ENCODE assay signal across 23 mouse cellular contexts in genomic region chr5:91106248-91106647, GRCm38 (mm10). TPM values are rescaled to one million over a fixed set of nuclear protein-coding genes. Genes with fewer than 3 reads are reported as not detected.
DNase-seq lines count a peak whose midpoint lies in the region; ATAC-seq lines count a peak whose summit lies in the region.
"Had no signal": no experiment of that assay in that cellular context is flagged by ENCODE, and none has a peak within 500 bp of the region (broad histone marks: within the 10 kb centered on the region; RNA-seq: fewer than 3 reads in every experiment).

No protein-coding gene starts in this region.

- no peaks in the 10 kb centered on the region for H3K36me3 ChIP-seq in midbrain, embryonic 13.5 days
- no peaks in the 10 kb centered on the region for H3K36me3 ChIP-seq in embryonic facial prominence, embryonic 10.5 days (replicated peaks)
- H3K36me3 ChIP-seq: embryonic facial prominence, embryonic 12.5 days; forebrain, embryonic 15.5 days; G1E had no signal

- no peak overlapping the region for H3K4me2 ChIP-seq in midbrain, embryonic 13.5 days (replicated peaks)
- H3K4me2 ChIP-seq: embryonic facial prominence, embryonic 12.5 days; forebrain, embryonic 13.5 days; forebrain, embryonic 15.5 days had no signal

- no peak overlapping the region for H3K9ac ChIP-seq in midbrain, embryonic 13.5 days (replicated peaks)
- H3K9ac ChIP-seq: embryonic facial prominence, embryonic 12.5 days; forebrain, embryonic 13.5 days; forebrain, embryonic 15.5 days; forebrain, postnatal 0 days had no signal

- H3K4me3 ChIP-seq in midbrain, embryonic 13.5 days (replicated peaks): no peak overlapping the region
- H3K4me3 ChIP-seq in embryonic facial prominence, embryonic 10.5 days: no peak overlapping the region
- H3K4me3 ChIP-seq: embryonic facial prominence, embryonic 12.5 days; forebrain, embryonic 13.5 days; forebrain, embryonic 15.5 days had no signal

- no peak for DNase-seq in left cerebral cortex, adult 18-20 months (ENCODE audit: low spot score in 2 of 2)
- DNase-seq in embryonic facial prominence, embryonic 10.5 days (ENCODE audit: low spot score): no peak
- DNase-seq: adrenal gland, adult 2 months; adrenal gland, postnatal 10 days; adrenal gland, postnatal 25 days; cerebellum, adult 11 months; cerebellum, adult 18-20 months; cerebellum, adult 8-10 months; cerebellum, adult 9-11 months; cerebellum, postnatal 14 days; cerebellum, postnatal 36 days; embryo, embryonic 11 days; forebrain, postnatal 0 days had no signal

- peak; percentile 71 for ATAC-seq in CD4-positive, CD25-positive, alpha-beta regulatory T cell, adult 4 months
- ATAC-seq in activated CD4-positive, CD25-positive, alpha-beta regulatory T cell, adult 4 months: peak; percentile 52
- ATAC-seq in midbrain, embryonic 13.5 days: no peak
- ATAC-seq: forebrain, embryonic 13.5 days; forebrain, embryonic 15.5 days; forebrain, postnatal 0 days; Patski had no signal

- WGBS in midbrain, embryonic 13.5 days: 58% methylated on average over 5 of the region's 5 CpGs
- 87% methylated on average over 5 of the region's 5 CpGs for WGBS in embryonic facial prominence, embryonic 10.5 days

- H3K27me3 ChIP-seq in midbrain, embryonic 13.5 days: no peaks in the 10 kb centered on the region
- H3K27me3 ChIP-seq in embryonic facial prominence, embryonic 10.5 days (replicated peaks; ENCODE audit: low read depth, poor library complexity, severe bottlenecking): no peaks in the 10 kb centered on the region
- H3K27me3 ChIP-seq: embryonic facial prominence, embryonic 12.5 days; forebrain, embryonic 13.5 days; forebrain, embryonic 15.5 days; Patski had no signal

- no peaks in the 10 kb centered on the region for H3K4me1 ChIP-seq in midbrain, embryonic 13.5 days (replicated peaks)
- no peaks in the 10 kb centered on the region for H3K4me1 ChIP-seq in embryonic facial prominence, embryonic 10.5 days
- H3K4me1 ChIP-seq: embryonic facial prominence, embryonic 12.5 days; forebrain, embryonic 15.5 days had no signal

- H3K27ac ChIP-seq in midbrain, embryonic 13.5 days: no peak overlapping the region
- H3K27ac ChIP-seq in embryonic facial prominence, embryonic 10.5 days (replicated peaks): no peak overlapping the region
- H3K27ac ChIP-seq: embryonic facial prominence, embryonic 12.5 days; forebrain, embryonic 13.5 days; forebrain, embryonic 15.5 days had no signal

- no peaks in the 10 kb centered on the region for H3K9me3 ChIP-seq in midbrain, embryonic 13.5 days
- H3K9me3 ChIP-seq in embryonic facial prominence, embryonic 10.5 days: no peaks in the 10 kb centered on the region
- H3K9me3 ChIP-seq: embryonic facial prominence, embryonic 12.5 days; forebrain, embryonic 13.5 days; forebrain, embryonic 15.5 days; G1E had no signal

RNA-seq across cellular contexts. Expression of gene Ereg, which starts 31.8 kb away (rescaled TPM):
- polyA plus RNA-seq in CD4-positive, CD25-positive, alpha-beta regulatory T cell, adult 4 months (2017; shearing (Covaris generic)): not detected
- polyA plus RNA-seq in activated CD4-positive, CD25-positive, alpha-beta regulatory T cell, adult 4 months (2017; shearing (Covaris generic)): not detected
- total RNA-seq in left cerebral cortex, adult 18-20 months (2021): not detected
- not detected in 2 replicates for polyA plus RNA-seq in midbrain, embryonic 13.5 days (2015; fragmentation: Nextera tagmentation; extraction: Ambion mirVana)
- polyA plus RNA-seq in embryonic facial prominence, embryonic 10.5 days (2016; fragmentation: Nextera tagmentation; extraction: Ambion mirVana): not detected in 2 replicates
- total RNA-seq: adrenal gland, adult 2 months; adrenal gland, postnatal 25 days; common myeloid progenitor, adult 5-6 weeks; G1E had no signal
- polyA plus RNA-seq: adrenal gland, adult 2 months; embryonic facial prominence, embryonic 12.5 days; forebrain, embryonic 11.5 days; forebrain, embryonic 13.5 days; forebrain, embryonic 15.5 days; forebrain, postnatal 0 days; G1E had no signal

RNA-seq across cellular contexts. Expression of gene Areg, which starts 33.2 kb away (rescaled TPM):
- 1 to 10 TPM; 2.4 to 2.8 TPM for polyA plus RNA-seq in CD4-positive, CD25-positive, alpha-beta regulatory T cell, adult 4 months (2017; shearing (Covaris generic))
- polyA plus RNA-seq in activated CD4-positive, CD25-positive, alpha-beta regulatory T cell, adult 4 months (2017; shearing (Covaris generic)): 1 to 10 TPM; 1.8 to 2.3 TPM
- under 1 TPM; 0.30 to 0.37 TPM for total RNA-seq in left cerebral cortex, adult 18-20 months (2021)
- polyA plus RNA-seq in midbrain, embryonic 13.5 days (2015; fragmentation: Nextera tagmentation; extraction: Ambion mirVana): not detected in 2 replicates
- polyA plus RNA-seq in embryonic facial prominence, embryonic 10.5 days (2016; fragmentation: Nextera tagmentation; extraction: Ambion mirVana): 0.16 TPM in 1 of 2 replicates, not detected in the other
- total RNA-seq: adrenal gland, adult 2 months; adrenal gland, postnatal 25 days; common myeloid progenitor, adult 5-6 weeks; forebrain, postnatal 0 days; G1E had no signal
- polyA plus RNA-seq: adrenal gland, adult 2 months; forebrain, embryonic 13.5 days; G1E had no signal
